Mouse (Mus musculus) small intestine, adult 2 months (tissue): Measurements from ENCODE around the gene Pklr.

Experiments
- CTCF ChIP-seq: fragments of 200-500 bp; IDR thresholded peaks from 2 replicates; pipeline ENCODE4 v1.5.1; 2012; ENCODE audit warnings: low read depth, mild to moderate bottlenecking, control low read depth, inconsistent platforms, low read length, moderate library complexity, mixed read lengths; ENCODE audit not compliant: insufficient replicate concordance, insufficient read length; ENCODE audit errors: extremely low read depth
- POLR2A ChIP-seq: fragments of 200-500 bp; IDR thresholded peaks from 2 replicates; pipeline ENCODE4 v1.6.1; 2012; ENCODE audit warnings: low read depth, mild to moderate bottlenecking, control low read depth, inconsistent platforms, low read length, moderate library complexity

- TF ChIP-seq CTCF = no peak
- no peak for TF ChIP-seq POLR2A
Observed at GRCm38 (mm10) chr3:89193351-89193750, 57.4 kb downstream of the Pklr start.
